Mouse (Mus musculus): ENCODE data around the gene Pagr1b. TPM values are rescaled to one million over a fixed set of nuclear protein-coding genes. Genes with fewer than 3 reads are reported as not detected.

The Pagr1b gene
- polyA plus RNA-seq, 1 experiment, result 0.48 TPM

DNA sequence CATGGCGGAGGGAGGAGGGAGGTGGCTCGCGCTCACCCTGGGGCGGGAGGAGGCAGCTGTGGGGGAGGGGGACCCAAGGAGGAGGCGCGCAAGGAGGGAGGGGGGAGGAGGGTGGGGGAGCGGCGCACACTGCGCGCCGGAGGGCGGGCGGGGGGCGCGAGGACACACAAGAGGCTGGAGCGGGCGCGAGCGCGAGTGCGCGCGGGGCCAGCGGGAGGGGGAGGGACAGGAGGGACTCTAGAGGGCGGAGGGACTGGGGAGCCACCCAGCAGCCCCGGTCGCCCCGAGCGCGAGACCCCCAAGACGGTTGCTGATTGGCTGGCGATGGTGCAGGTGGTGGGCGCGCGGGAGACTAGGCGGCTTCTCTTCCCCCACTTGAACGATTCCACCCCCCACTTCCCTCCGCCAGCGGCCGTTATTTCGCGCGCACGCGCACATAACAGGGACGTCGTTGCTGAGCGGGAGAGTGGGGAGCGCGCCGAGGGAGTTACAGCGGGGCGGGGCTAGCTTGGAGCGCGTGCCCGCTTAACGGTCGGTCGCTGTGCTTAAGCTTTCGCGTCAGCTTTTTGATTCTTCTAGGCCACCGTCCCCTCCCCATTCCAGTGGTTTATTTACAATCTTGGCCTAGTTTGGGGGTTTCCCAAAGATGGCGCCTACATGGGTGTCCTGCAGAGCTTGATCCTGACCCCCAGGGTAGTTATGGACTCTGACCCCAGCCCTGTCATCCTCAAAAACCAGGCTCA lies 10.9 kb upstream of the Pagr1b start, which contains the start of gene Maz:
TSS of gene Maz (minus strand) at position 54 of the 743 bp plus-strand sequence.
- Histone ChIP-seq H3K4me3 (ENCODE audit: extremely low read depth, insufficient read depth, insufficient read length) (peak within 1 kb of the TSS; percentile 78), H3K27ac (ENCODE audit: insufficient read depth, low read length) (peak within 1 kb of the TSS; percentile 98), H3K27me3 (ENCODE audit: control insufficient read depth, insufficient read depth, low read length) (no peaks in the 10 kb centered on the region), H3K4me1 (ENCODE audit: control insufficient read depth, insufficient read depth, insufficient read length) (peaks cover 27% of the 10 kb centered on the region), H3K36me3 (ENCODE audit: control insufficient read depth, insufficient read depth, low read length) (peaks cover 15% of the 10 kb centered on the region)
- WGBS, result under 1% methylated on average over 54 of the region's 63 CpGs
- TF ChIP-seq CTCF (IDR thresholded peaks at IDR 0.05; ENCODE audit: extremely low read depth, insufficient read depth, insufficient read length, insufficient replicate concordance) (no peak), POLR2A (IDR thresholded peaks at IDR 0.05; ENCODE audit: low read depth, low read length) (peak; percentile 80)
- DNase-seq (ENCODE audit: low read depth in 1 of 2, low spot score in 2 of 2), result peak; percentile 99 to 100

DNA sequence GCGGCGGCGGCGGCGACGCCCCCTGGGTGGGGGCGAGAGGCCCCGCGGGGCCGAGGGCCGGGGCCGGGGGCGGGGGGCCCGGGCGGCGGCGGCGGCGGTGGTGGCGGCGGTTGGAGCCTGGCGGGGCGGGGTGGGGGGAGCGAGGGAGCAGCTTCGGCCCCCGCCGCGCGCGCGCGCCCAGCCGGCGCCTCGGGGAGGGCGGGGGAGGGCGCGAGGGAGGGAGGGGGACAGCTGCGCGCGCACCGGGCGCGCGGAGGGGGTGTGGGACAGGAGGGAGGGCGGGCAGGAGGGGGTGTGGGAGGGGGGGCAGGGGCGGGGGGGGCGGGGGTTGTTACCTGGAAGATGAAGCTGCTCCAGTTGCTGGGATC lies 10.3 kb upstream of the Pagr1b start:
- peaks cover 31% of the 10 kb centered on the region for H3K4me1 ChIP-seq (ENCODE audit: control insufficient read depth, insufficient read depth, insufficient read length)
- H3K4me3 ChIP-seq (ENCODE audit: extremely low read depth, insufficient read depth, insufficient read length), result peak overlapping the region; percentile 78
- 2% methylated on average over 34 of the region's 48 CpGs for WGBS
- TF ChIP-seq POLR2A (IDR thresholded peaks at IDR 0.05; ENCODE audit: low read depth, low read length) (no peak), CTCF (IDR thresholded peaks at IDR 0.05; ENCODE audit: extremely low read depth, insufficient read depth, insufficient read length, insufficient replicate concordance) (no peak)
- peak overlapping the region; percentile 98 for H3K27ac ChIP-seq (ENCODE audit: insufficient read depth, low read length)
- peaks cover 16% of the 10 kb centered on the region for H3K36me3 ChIP-seq (ENCODE audit: control insufficient read depth, insufficient read depth, low read length)
- peak in 1 of 2 experiments; percentile 70 for DNase-seq (ENCODE audit: low read depth in 1 of 2, low spot score in 2 of 2)
- H3K27me3 ChIP-seq (ENCODE audit: control insufficient read depth, insufficient read depth, low read length), result no peaks in the 10 kb centered on the region

DNA sequence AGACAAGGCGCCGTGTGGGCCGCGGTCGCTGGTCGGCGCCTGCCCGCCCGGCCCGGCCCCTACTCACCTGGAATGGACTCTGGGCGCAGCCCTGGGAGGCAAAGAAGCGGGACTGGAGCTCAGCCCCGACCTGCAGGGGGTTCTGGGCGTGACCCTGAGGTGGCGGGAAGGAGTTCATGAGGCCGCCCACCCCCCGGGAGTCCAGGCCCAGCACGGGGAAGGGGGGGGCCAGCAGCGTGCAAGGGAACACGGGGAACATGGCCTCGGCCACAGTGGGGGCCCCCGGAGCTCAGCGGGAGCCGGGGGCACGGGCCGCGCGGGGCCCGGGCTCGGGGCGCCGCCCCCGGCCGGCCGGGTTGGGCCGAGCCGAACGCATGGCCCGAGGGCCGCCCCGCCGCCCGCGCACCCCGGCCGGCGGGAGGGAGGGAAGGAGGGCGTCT lies 9.9 kb upstream of the Pagr1b start:
- DNase-seq (ENCODE audit: low read depth in 1 of 2, low spot score in 2 of 2), result peak in 1 of 2 experiments; percentile 66
- no peak for TF ChIP-seq POLR2A (IDR thresholded peaks at IDR 0.05; ENCODE audit: low read depth, low read length)
- Histone ChIP-seq H3K27me3 (ENCODE audit: control insufficient read depth, insufficient read depth, low read length) (no peaks in the 10 kb centered on the region), H3K27ac (ENCODE audit: insufficient read depth, low read length) (peak overlapping the region; percentile 98), H3K4me1 (ENCODE audit: control insufficient read depth, insufficient read depth, insufficient read length) (peaks cover 35% of the 10 kb centered on the region), H3K36me3 (ENCODE audit: control insufficient read depth, insufficient read depth, low read length) (peaks cover 16% of the 10 kb centered on the region), H3K4me3 (ENCODE audit: extremely low read depth, insufficient read depth, insufficient read length) (peak overlapping the region; percentile 78)
- WGBS, result 5% methylated on average over 39 of the region's 48 CpGs

DNA sequence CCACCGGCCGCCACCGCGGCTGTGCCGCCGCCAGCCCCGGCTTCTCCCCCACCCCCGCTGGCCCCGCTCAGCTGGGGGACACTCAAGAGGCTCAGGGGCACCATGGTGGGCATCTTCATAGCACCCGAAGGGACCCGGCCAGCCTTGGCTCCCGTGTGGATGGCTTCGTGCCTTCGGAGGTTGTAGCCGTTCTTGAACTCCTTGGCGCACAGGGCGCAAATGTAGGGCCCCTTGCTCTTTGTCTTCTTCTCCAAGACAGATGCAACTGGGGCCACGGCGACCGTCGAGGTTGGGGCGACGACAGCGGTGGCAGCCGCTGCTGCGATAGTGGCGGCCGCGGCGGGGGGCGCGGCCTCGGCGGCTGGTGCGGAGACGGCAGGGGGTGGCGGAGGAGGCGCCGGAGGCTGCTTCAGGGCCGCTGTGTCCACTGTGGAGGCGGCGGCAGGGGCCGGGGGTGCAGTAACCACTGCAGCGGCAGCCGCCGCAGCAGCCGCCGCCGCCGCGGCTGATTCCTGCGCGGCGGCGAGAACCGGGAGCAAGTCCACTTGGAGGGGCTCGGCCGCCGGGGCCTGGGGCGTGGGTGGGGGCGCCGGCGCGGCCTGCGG lies 9.4 kb upstream of the Pagr1b start:
- Histone ChIP-seq H3K36me3 (ENCODE audit: control insufficient read depth, insufficient read depth, low read length) (peaks cover 16% of the 10 kb centered on the region), H3K4me3 (ENCODE audit: extremely low read depth, insufficient read depth, insufficient read length) (peak overlapping the region; percentile 78), H3K4me1 (ENCODE audit: control insufficient read depth, insufficient read depth, insufficient read length) (peaks cover 40% of the 10 kb centered on the region), H3K27ac (ENCODE audit: insufficient read depth, low read length) (peak overlapping the region; percentile 98), H3K27me3 (ENCODE audit: control insufficient read depth, insufficient read depth, low read length) (no peaks in the 10 kb centered on the region)
- peak in 1 of 2 experiments; percentile 41 for DNase-seq (ENCODE audit: low read depth in 1 of 2, low spot score in 2 of 2)
- TF ChIP-seq POLR2A (IDR thresholded peaks at IDR 0.05; ENCODE audit: low read depth, low read length) (no peak), CTCF (IDR thresholded peaks at IDR 0.05; ENCODE audit: extremely low read depth, insufficient read depth, insufficient read length, insufficient replicate concordance) (no peak)
- under 1% methylated on average over 56 of the region's 65 CpGs for WGBS

DNA sequence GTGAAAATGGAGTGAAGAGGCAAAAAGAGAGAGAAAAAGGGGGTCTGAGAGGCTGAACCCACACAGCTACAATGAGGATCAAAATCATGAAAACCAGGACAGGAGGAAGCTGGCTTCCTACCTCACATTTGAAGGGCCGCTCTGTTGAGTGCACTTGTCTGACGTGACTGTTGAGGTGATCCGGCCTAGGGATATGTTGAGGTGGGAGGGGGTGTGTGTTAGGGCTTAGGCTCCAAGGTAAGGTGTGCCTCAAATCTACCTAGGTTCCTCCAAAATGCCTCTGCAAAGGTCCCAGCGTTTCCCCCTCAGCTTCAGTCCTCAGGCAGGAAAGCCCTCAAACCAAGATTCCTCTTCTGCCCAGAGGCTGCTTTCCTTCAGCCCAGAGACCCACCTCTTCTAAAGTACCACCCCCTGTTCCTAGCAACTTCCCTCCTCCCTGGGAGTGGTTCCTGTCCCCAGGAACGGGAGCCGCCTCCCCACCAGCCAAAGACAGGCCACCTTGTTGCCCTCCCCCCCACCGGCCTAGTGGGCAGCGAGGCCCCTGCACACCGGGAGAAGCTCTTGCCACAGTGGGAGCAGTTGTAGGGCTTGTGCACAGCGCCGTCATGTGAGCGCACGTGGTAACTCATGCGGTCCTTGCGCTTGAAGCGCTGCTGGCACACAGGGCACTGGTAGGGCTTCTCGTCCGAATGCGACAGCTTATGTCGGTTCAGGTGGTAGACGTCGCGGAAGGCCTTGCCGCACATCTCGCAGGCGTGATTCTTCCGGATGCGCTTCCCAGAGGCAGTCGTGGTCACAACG lies 8.7 kb upstream of the Pagr1b start:
- Histone ChIP-seq H3K4me1 (ENCODE audit: control insufficient read depth, insufficient read depth, insufficient read length) (peaks cover 43% of the 10 kb centered on the region), H3K36me3 (ENCODE audit: control insufficient read depth, insufficient read depth, low read length) (peaks cover 16% of the 10 kb centered on the region)
- 1% methylated on average over 30 of the region's 30 CpGs for WGBS

DNA sequence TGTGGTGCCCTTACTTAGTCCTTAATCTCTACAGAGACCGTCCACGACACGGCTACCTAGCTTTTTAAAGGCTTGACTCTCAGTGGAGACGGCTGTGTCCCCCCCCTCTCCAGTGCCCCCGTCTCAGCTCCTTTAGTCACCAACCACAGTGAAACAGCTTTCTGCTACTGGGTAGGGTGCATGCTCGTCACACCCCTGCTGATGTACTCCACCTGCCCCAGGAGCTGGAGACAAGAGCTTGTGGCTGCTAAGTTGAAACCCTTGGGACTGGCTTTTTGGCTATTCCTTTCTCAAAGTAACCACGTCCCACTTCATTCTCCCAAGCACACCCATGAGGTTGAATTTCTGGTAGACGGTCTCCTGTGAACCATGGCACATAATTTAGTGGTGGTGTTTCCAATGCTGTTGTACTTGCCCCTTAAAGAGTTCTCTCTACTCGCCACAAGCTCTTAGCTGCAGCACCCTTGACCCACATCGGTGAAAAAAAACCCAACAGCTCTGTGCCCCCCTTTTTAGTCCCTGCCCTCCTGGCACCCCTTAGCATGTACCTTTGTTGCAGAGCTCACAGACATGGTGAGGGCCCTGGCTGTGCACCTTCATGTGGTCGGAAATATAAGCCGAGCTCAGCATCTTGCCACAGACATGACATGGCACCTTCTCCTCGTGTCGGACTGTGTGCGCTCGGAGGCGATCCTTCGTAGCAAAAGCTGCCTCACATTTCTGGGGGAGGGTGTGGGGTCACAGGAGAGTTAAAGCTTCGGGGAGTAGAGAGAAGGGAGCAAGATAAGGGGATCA lies 7.8 kb upstream of the Pagr1b start:
- peaks cover 16% of the 10 kb centered on the region for H3K36me3 ChIP-seq (ENCODE audit: control insufficient read depth, insufficient read depth, low read length)

More for the DNA sequence above, 8.7 kb upstream of the Pagr1b start:
- TF ChIP-seq CTCF (IDR thresholded peaks at IDR 0.05; ENCODE audit: extremely low read depth, insufficient read depth, insufficient read length, insufficient replicate concordance) (peak; percentile 61; the same call in 1 of the 2 replicates), POLR2A (IDR thresholded peaks at IDR 0.05; ENCODE audit: low read depth, low read length) (peak; percentile 37)
- DNase-seq (ENCODE audit: low read depth in 1 of 2, low spot score in 2 of 2), result peak; percentile 70 to 80
- peak overlapping the region; percentile 78 for H3K4me3 ChIP-seq (ENCODE audit: extremely low read depth, insufficient read depth, insufficient read length)
- H3K27me3 ChIP-seq (ENCODE audit: control insufficient read depth, insufficient read depth, low read length), result no peaks in the 10 kb centered on the region
- peak overlapping the region; percentile 98 for H3K27ac ChIP-seq (ENCODE audit: insufficient read depth, low read length)

More for the DNA sequence above, 7.8 kb upstream of the Pagr1b start:
- TF ChIP-seq POLR2A (IDR thresholded peaks at IDR 0.05; ENCODE audit: low read depth, low read length) (no peak), CTCF (IDR thresholded peaks at IDR 0.05; ENCODE audit: extremely low read depth, insufficient read depth, insufficient read length, insufficient replicate concordance) (no peak)
- DNase-seq (ENCODE audit: low read depth in 1 of 2, low spot score in 2 of 2), result no peak
- Histone ChIP-seq H3K27ac (ENCODE audit: insufficient read depth, low read length) (no peak overlapping the region), H3K4me1 (ENCODE audit: control insufficient read depth, insufficient read depth, insufficient read length) (peaks cover 43% of the 10 kb centered on the region), H3K27me3 (ENCODE audit: control insufficient read depth, insufficient read depth, low read length) (no peaks in the 10 kb centered on the region), H3K4me3 (ENCODE audit: extremely low read depth, insufficient read depth, insufficient read length) (peak overlapping the region; percentile 15)
- 13% methylated on average over 19 of the region's 19 CpGs for WGBS
